Mouse (Mus musculus) ZHBTc4 (cell line): ENCODE measurements at regions not wholly inside any gene's neighbourhood (a gene's known extent, or its start where the extent isn't known, plus 50 kb on each side); places are given as distances from the start of the nearest gene placed in this dataset.

Experiments used
- DNase-seq: peaks from one replicate; pipeline ENCODE4 v3.0.0-alpha.2; 2011; ENCODE audit warnings: low read depth, low spot score

- DNase-seq: no peak
Observed at GRCm38 (mm10) chr11:110588280-110588679, 189.4 kb downstream of the Map2k6 start.

DNA sequence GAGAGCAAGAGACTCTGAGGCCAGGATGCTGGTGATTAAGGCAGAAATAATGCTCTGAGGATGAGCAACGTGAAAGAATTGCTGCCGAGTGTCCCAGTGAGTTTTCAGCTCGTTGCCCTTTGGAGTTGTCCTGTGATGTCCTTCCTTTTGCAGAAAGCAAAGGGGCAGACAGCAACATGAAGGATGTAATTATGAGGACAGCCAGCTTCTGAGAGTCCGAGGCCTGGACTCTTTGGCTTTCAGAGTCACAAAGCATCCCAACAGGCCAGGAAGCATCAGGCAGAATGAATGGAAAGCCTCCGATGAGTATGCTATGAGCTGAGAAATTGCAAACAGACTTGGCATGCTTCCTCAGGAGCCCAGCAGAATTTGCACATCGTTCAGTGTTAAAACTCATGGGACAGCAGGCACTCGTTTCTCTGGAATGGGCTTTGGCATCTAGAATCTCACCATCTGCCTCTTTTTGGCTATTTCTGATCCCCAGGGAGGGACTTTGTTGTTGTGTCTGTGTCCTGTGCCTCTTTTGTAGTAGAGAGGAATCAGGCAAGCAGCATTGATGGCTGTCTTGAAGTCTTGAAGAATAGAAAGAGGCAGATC, 196.4 kb downstream of the Map2k6 start:
- no peak for DNase-seq

GRCm38 (mm10) chr11:110605041-110605882, 206.3 kb downstream of the Map2k6 start:
- DNase-seq: peak; percentile 8

GRCm38 (mm10) chr11:110609276-110609675, 210.4 kb downstream of the Map2k6 start:
- no peak for DNase-seq

GRCm38 (mm10) chr11:110610831-110611230, 211.9 kb downstream of the Map2k6 start:
- DNase-seq: no peak

DNA sequence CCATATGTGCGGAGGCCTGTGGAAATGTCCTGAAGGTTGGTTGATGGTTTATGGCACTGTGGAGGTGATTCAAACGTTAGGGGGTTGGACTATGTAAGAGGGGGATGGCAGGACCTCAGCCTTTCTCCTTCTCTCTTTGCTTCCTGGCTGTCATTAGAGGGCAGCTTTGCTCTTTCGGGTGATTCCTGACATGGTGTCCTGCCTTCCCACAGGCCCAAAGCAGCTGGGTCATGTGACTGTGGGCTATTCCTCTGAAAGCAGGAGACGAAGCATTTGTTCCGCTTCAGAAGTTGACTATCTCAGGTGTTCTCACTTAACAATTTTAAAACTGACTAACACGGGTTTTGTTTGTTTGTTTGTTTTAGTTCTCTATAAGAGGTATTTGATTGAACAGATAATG, 233.1 kb downstream of the Map2k6 start:
- no peak for DNase-seq

- no peak for DNase-seq
Observed at GRCm38 (mm10) chr11:110633351-110633750, 234.4 kb downstream of the Map2k6 start.

- no peak for DNase-seq
Observed at GRCm38 (mm10) chr11:110642485-110642884, 243.6 kb downstream of the Map2k6 start.

GRCm38 (mm10) chr11:110649575-110650210, 250.8 kb downstream of the Map2k6 start:
- DNase-seq: no peak

DNA sequence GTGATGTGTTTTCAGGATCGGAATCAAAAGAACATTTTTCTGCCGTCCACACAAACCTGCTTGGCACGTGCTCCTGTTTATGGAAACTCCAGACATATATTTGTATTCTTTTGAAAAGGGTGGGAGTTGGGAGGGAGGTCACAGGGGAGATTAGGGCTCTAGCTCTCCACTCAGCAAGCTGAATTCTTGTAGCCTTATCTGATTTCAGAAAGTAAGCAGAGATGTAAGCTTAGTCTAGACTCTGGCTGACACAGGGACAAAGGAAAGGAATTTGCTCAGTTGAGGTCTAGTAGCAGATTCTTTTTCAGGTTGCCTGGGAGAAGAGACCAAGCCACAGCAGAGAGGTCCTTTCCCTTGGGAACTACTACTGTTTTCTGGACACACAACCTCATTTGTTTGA, 253.1 kb downstream of the Map2k6 start:
- no peak for DNase-seq

DNA sequence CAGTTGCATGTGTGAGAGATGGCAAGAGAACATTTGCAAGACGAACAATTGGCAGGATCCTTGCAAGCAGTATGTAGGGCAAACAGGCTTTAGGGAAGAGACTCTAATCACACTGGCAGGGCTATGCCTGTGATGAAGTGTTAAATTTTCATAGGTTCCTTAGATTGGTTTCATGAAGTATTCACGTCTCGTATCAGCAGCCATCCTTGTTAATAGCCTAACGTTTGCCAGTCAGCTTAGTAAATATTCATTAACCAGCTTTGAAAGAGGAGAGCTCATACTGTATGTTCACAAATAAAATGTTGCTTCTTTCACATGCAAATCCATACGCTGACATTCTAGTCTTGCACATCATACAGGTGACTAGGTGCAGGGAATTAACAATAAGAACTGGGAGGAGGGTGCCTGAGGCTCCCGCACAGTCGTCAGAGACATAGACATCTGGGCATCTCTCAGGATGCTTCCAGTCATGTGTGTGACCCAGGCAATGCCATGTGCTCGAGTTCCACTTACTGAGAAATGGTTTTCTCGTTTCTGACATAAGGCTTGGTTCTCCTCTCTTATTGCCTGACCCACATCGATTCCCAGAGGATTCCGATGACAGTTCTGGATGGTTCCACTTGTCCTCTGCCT, 257.7 kb downstream of the Map2k6 start:
- DNase-seq: no peak

- DNase-seq: no peak
Observed at GRCm38 (mm10) chr11:110657854-110658253, 258.9 kb downstream of the Map2k6 start.

- no peak for DNase-seq
Observed at GRCm38 (mm10) chr11:110670626-110671508, 271.9 kb downstream of the Map2k6 start.

DNA sequence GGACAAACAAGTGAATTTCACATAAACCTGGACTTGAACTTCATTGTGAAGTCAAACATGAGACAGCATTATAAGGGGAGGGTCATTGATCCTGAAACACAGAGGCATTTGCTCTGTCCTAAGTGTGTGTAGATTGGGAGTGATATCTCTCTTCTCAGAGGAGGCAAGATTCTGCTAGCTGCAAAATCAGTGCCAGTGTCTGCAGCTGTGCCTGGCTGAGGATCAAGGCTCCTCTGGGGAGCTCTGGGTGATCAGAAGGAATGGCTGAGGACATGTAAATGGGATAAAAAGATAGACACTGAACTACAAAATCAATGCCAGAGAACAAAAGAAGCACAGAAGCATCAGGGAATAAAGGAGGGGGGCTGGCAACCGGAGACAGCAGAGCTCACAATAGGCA, 274.0 kb downstream of the Map2k6 start:
- DNase-seq: no peak

GRCm38 (mm10) chr11:110692824-110693223, 275.0 kb upstream of the Kcnj16 start:
- DNase-seq: no peak

DNA sequence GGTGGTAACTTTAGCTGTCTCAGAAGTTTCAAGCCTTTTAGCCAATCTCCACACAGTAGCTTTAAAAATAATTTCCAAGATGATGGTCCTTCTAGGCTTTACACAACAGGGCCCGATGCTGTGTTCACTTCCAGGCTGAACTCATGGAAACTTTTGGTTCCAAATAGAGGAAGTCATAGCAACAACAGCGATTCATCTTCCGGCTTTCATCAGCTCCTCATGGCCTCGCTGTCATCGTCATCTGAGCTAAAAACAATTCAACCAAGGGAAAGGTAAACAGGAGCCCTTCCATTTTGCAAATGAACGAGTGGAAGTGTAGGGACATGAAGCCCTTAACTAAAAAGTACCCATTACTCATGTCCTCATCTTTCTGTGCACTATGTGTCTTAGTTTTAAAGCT, 270.8 kb upstream of the Kcnj16 start:
- no peak for DNase-seq

- no peak for DNase-seq
Observed at GRCm38 (mm10) chr11:110698342-110698741, 269.5 kb upstream of the Kcnj16 start.

DNA sequence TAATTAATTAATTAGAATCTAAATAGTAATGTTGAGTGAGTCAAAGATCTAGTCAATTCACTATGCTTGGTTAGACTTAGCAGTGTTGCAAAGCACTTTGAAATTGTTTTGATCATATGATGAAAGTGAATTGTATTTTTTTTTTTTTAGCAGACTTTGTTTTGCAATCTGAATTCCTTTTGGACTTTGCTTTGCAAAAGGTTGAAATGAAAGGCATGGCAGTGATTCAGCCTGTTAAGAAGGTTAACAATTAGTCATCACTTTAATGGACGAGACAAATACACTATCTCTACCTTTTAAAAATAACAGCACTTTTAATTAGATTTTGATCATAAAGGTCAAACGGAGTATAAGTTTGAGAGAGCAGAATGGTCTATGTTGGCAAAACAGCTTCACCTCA, 266.9 kb upstream of the Kcnj16 start:
- no peak for DNase-seq

GRCm38 (mm10) chr11:110702119-110702518, 265.7 kb upstream of the Kcnj16 start:
- DNase-seq: no peak

- DNase-seq: no peak
Observed at GRCm38 (mm10) chr11:110703511-110703910, 264.3 kb upstream of the Kcnj16 start.

GRCm38 (mm10) chr11:110707328-110707727, 260.5 kb upstream of the Kcnj16 start:
- DNase-seq: no peak
